Mouse (Mus musculus) liver, embryonic 15.5 days (tissue): Measurements from ENCODE around the gene Abcb1a. TPM values are rescaled to one million over a fixed set of nuclear protein-coding genes. Genes with fewer than 3 reads are reported as not detected.

Experiments used
- ATAC-seq: fragments of 200-750 bp; cut with Nextera tagmentation; 2 replicates; pipeline ENCODE4 v1.8.0; 2017; ENCODE audit warnings: moderate number of reproducible peaks, mild to moderate bottlenecking, moderate library complexity; ENCODE audit not compliant: insufficient read depth
- H3K27ac ChIP-seq: fragments of 300-500 bp; sonication (generic); replicated peaks from 2 replicates; pipeline ENCODE4 v1.5.1; 2015; ENCODE audit warnings: mild to moderate bottlenecking, inconsistent platforms
- H3K27me3 ChIP-seq: fragments of 300-500 bp; sonication (generic); 2 replicates; pipeline ENCODE4 v1.6.1; 2015; ENCODE audit warnings: mild to moderate bottlenecking, inconsistent platforms
- H3K36me3 ChIP-seq: fragments of 300-500 bp; sonication (generic); replicated peaks from 2 replicates; pipeline ENCODE4 v1.6.1; 2015; ENCODE audit warnings: moderate library complexity, mild to moderate bottlenecking, inconsistent platforms
- H3K4me1 ChIP-seq: fragments of 300-500 bp; sonication (generic); replicated peaks from 2 replicates; pipeline ENCODE4 v1.6.1; 2015; ENCODE audit warnings: inconsistent platforms
- H3K4me2 ChIP-seq: fragments of 300-500 bp; sonication (generic); 2 replicates; pipeline ENCODE4 v1.6.1; 2015; ENCODE audit warnings: moderate library complexity, mild to moderate bottlenecking, inconsistent platforms
- H3K4me3 ChIP-seq: fragments of 300-500 bp; sonication (generic); replicated peaks from 2 replicates; pipeline ENCODE4 v1.5.1; 2015; ENCODE audit warnings: mild to moderate bottlenecking, inconsistent platforms
- H3K9ac ChIP-seq: fragments of 300-500 bp; sonication (generic); 2 replicates; pipeline ENCODE4 v1.6.1; 2015; ENCODE audit warnings: moderate library complexity, mild to moderate bottlenecking, inconsistent platforms
- H3K9me3 ChIP-seq: fragments of 300-500 bp; sonication (generic); replicated peaks from 2 replicates; pipeline ENCODE4 v1.6.1; 2016; ENCODE audit warnings: inconsistent platforms
- WGBS: fragments of 180-500 bp; shearing (Covaris S2); methylation state at CpG from one replicate; pipeline ENCODE4 v1.1.7; 2015; ENCODE audit warnings: mixed read lengths; ENCODE audit not compliant: insufficient replicate concordance; 5-methylcytosine and 5-hydroxymethylcytosine counted together
- polyA plus RNA-seq: library from polyadenylated mRNA; unstranded; fragments of >200 nt; fragmentation: Nextera tagmentation; extraction: Ambion mirVana; gene quantifications from 2 replicates; pipeline ENCODE4 v1.2.1, GENCODE M21; 2015

The Abcb1a gene
- polyA plus RNA-seq, 1 experiment from 2014 or later, result 0.54 TPM

- 49% methylated on average over 9 of the region's 9 CpGs for WGBS
- Histone ChIP-seq H3K36me3 (no peaks in the 10 kb centered on the region), H3K27me3 (no peaks in the 10 kb centered on the region), H3K9me3 (no peaks in the 10 kb centered on the region), H3K4me1 (no peaks in the 10 kb centered on the region), H3K9ac (no peak overlapping the region), H3K4me3 (no peak overlapping the region), H3K4me2 (no peak overlapping the region), H3K27ac (no peak overlapping the region)
- no peak for ATAC-seq
These were observed 8.0 kb downstream of the Abcb1a start for GRCm38 (mm10) chr5:8667758-8668474.

GRCm38 (mm10) chr5:8669606-8670005 is 9.7 kb downstream of the Abcb1a start:
- WGBS, result 47% methylated on average over 1 of the region's 1 CpGs

GRCm38 (mm10) chr5:8675262-8675951 is 15.5 kb downstream of the Abcb1a start:
- no peak overlapping the region for H3K27ac ChIP-seq
- no peak overlapping the region for H3K4me2 ChIP-seq
- no peaks in the 10 kb centered on the region for H3K9me3 ChIP-seq
- 39% methylated on average over 6 of the region's 6 CpGs for WGBS
- H3K4me3 ChIP-seq, result no peak overlapping the region
- H3K9ac ChIP-seq, result no peak overlapping the region
- ATAC-seq, result no peak
- no peaks in the 10 kb centered on the region for H3K4me1 ChIP-seq
- H3K27me3 ChIP-seq, result no peaks in the 10 kb centered on the region
- no peaks in the 10 kb centered on the region for H3K36me3 ChIP-seq

More at GRCm38 (mm10) chr5:8669606-8670005, 9.7 kb downstream of the Abcb1a start:
- H3K27me3 ChIP-seq, result no peaks in the 10 kb centered on the region
- H3K9me3 ChIP-seq, result no peaks in the 10 kb centered on the region
- no peak overlapping the region for H3K9ac ChIP-seq
- H3K4me1 ChIP-seq, result no peaks in the 10 kb centered on the region
- no peak overlapping the region for H3K4me2 ChIP-seq
- H3K36me3 ChIP-seq, result no peaks in the 10 kb centered on the region
- no peak overlapping the region for H3K27ac ChIP-seq
- H3K4me3 ChIP-seq, result no peak overlapping the region
- no peak for ATAC-seq

DNA sequence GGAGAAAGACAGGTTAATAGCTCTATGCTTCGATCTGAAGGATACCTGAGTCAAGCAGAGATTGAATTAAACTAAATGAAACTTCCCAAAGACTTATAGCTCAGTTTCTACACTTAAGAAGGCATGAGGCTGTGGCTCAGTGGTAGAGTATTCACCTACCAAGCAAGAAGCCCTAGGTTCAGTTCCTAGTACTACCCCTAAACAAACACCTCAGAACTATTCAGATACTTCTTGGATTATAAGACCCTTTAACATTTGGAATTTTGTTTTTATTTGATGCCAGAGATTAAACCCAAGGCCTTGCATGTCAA is 16.0 kb downstream of the Abcb1a start:
- ATAC-seq, result no peak
- Histone ChIP-seq H3K27ac (no peak overlapping the region), H3K4me3 (no peak overlapping the region), H3K9me3 (no peaks in the 10 kb centered on the region), H3K9ac (no peak overlapping the region), H3K4me1 (no peaks in the 10 kb centered on the region), H3K27me3 (no peaks in the 10 kb centered on the region), H3K4me2 (no peak overlapping the region), H3K36me3 (no peaks in the 10 kb centered on the region)
- WGBS, result 26% methylated on average over 1 of the region's 1 CpGs

- no peak overlapping the region for H3K4me3 ChIP-seq
- no peak overlapping the region for H3K4me2 ChIP-seq
- no peaks in the 10 kb centered on the region for H3K4me1 ChIP-seq
- no peak overlapping the region for H3K27ac ChIP-seq
- no peaks in the 10 kb centered on the region for H3K27me3 ChIP-seq
- no peak overlapping the region for H3K9ac ChIP-seq
- H3K9me3 ChIP-seq, result no peaks in the 10 kb centered on the region
- 45% methylated on average over 3 of the region's 3 CpGs for WGBS
- no peak for ATAC-seq
- no peaks in the 10 kb centered on the region for H3K36me3 ChIP-seq
These were observed 21.3 kb downstream of the Abcb1a start for GRCm38 (mm10) chr5:8681166-8681565.

GRCm38 (mm10) chr5:8683686-8684085 is 23.8 kb downstream of the Abcb1a start:
- no peak for ATAC-seq
- Histone ChIP-seq H3K9me3 (no peaks in the 10 kb centered on the region), H3K36me3 (no peaks in the 10 kb centered on the region), H3K4me2 (no peak overlapping the region), H3K27ac (no peak overlapping the region), H3K9ac (no peak overlapping the region), H3K4me1 (no peaks in the 10 kb centered on the region), H3K4me3 (no peak overlapping the region), H3K27me3 (no peaks in the 10 kb centered on the region)
- WGBS, result 63% methylated on average over 3 of the region's 3 CpGs

DNA sequence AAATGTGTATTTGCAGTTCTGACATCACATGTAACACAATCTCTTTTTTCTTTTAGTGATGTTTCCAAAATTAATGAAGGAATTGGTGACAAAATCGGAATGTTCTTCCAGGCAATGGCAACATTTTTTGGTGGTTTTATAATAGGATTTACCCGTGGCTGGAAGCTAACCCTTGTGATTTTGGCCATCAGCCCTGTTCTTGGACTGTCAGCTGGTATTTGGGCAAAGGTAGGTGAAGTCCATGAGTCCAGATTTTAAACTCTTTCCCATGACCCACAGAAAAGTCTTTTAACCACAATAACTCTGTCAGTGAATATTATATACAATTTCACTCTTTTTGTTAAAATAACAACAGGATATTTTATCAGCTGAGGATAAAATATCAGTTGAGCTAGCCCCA is 26.2 kb downstream of the Abcb1a start:
- H3K4me1 ChIP-seq, result no peaks in the 10 kb centered on the region

GRCm38 (mm10) chr5:8687550-8687949 is 27.7 kb downstream of the Abcb1a start:
- no peaks in the 10 kb centered on the region for H3K36me3 ChIP-seq
- ATAC-seq, result no peak
- no peaks in the 10 kb centered on the region for H3K9me3 ChIP-seq
- no peaks in the 10 kb centered on the region for H3K27me3 ChIP-seq
- no peak overlapping the region for H3K27ac ChIP-seq
- H3K4me1 ChIP-seq, result no peaks in the 10 kb centered on the region
- WGBS, result 63% methylated on average over 5 of the region's 5 CpGs
- H3K9ac ChIP-seq, result no peak overlapping the region
- H3K4me2 ChIP-seq, result no peak overlapping the region
- H3K4me3 ChIP-seq, result no peak overlapping the region

More for the DNA sequence above, 26.2 kb downstream of the Abcb1a start:
- ATAC-seq, result no peak
- H3K9me3 ChIP-seq, result no peaks in the 10 kb centered on the region
- no peak overlapping the region for H3K9ac ChIP-seq
- H3K36me3 ChIP-seq, result no peaks in the 10 kb centered on the region
- H3K4me2 ChIP-seq, result no peak overlapping the region
- H3K27me3 ChIP-seq, result no peaks in the 10 kb centered on the region
- no peak overlapping the region for H3K27ac ChIP-seq
- 48% methylated on average over 2 of the region's 2 CpGs for WGBS
- no peak overlapping the region for H3K4me3 ChIP-seq

GRCm38 (mm10) chr5:8716061-8716460 is 56.2 kb downstream of the Abcb1a start:
- H3K4me1 ChIP-seq, result no peaks in the 10 kb centered on the region
- no peaks in the 10 kb centered on the region for H3K9me3 ChIP-seq
- H3K4me3 ChIP-seq, result no peak overlapping the region
- no peak overlapping the region for H3K27ac ChIP-seq
- no peaks in the 10 kb centered on the region for H3K36me3 ChIP-seq
- H3K9ac ChIP-seq, result no peak overlapping the region
- H3K27me3 ChIP-seq, result no peaks in the 10 kb centered on the region
- ATAC-seq, result no peak
- H3K4me2 ChIP-seq, result no peak overlapping the region

GRCm38 (mm10) chr5:8719556-8719955 is 59.7 kb downstream of the Abcb1a start:
- Histone ChIP-seq H3K27ac (no peak overlapping the region), H3K9me3 (no peaks in the 10 kb centered on the region), H3K4me2 (no peak overlapping the region), H3K36me3 (no peaks in the 10 kb centered on the region), H3K4me1 (no peaks in the 10 kb centered on the region), H3K27me3 (no peaks in the 10 kb centered on the region), H3K4me3 (no peak overlapping the region), H3K9ac (no peak overlapping the region)
- no peak for ATAC-seq
- WGBS, result 44% methylated on average over 1 of the region's 1 CpGs

GRCm38 (mm10) chr5:8722224-8722623 is 62.3 kb downstream of the Abcb1a start:
- 31% methylated on average over 1 of the region's 1 CpGs for WGBS
- no peaks in the 10 kb centered on the region for H3K4me1 ChIP-seq
- ATAC-seq, result no peak

DNA sequence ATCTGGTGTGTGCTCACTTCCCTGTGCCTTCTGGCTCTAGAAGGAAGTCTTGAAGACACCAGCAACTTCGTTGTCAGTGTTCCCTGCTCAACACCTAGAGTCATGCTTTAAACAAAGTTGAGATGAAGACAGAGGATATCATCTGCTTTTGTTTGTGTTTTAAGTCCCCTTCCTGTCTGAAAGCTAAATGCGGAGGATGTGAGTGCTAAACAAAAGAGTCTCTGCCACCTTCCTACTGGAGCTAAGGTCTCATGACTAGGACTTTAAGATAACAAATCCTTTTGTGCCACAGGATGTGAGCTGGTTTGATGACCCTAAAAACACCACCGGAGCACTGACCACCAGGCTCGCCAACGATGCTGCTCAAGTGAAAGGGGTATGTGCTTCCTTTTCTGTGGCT is 63.0 kb downstream of the Abcb1a start:
- Histone ChIP-seq H3K4me3 (no peak overlapping the region), H3K27ac (no peak overlapping the region), H3K4me2 (no peak overlapping the region), H3K4me1 (no peaks in the 10 kb centered on the region), H3K36me3 (no peaks in the 10 kb centered on the region), H3K9ac (no peak overlapping the region), H3K9me3 (no peaks in the 10 kb centered on the region), H3K27me3 (no peaks in the 10 kb centered on the region)
- ATAC-seq, result no peak
- WGBS, result 36% methylated on average over 5 of the region's 5 CpGs

More at GRCm38 (mm10) chr5:8722224-8722623, 62.3 kb downstream of the Abcb1a start:
- Histone ChIP-seq H3K4me2 (no peak overlapping the region), H3K27me3 (no peaks in the 10 kb centered on the region), H3K4me3 (no peak overlapping the region), H3K27ac (no peak overlapping the region), H3K9ac (no peak overlapping the region), H3K9me3 (no peaks in the 10 kb centered on the region), H3K36me3 (no peaks in the 10 kb centered on the region)
